11 mouse cellular contexts compared by ENCODE assay signal in genomic region chr8:110917415-110917814, GRCm38 (mm10).
DNase-seq lines count a peak whose midpoint lies in the region.
"Had no signal": no experiment of that assay in that cellular context is flagged by ENCODE, and none has a peak within 500 bp of the region (broad histone marks: within the 10 kb centered on the region; RNA-seq: fewer than 3 reads in every experiment).

No protein-coding gene starts in this region.

- DNase-seq in cerebellum, adult 18-20 months, result peak; percentile 32 to 45
- no peak for DNase-seq in cerebellum, adult 11-12 months
- DNase-seq in right cerebral cortex, postnatal 14 days, result peak; percentile 40
- DNase-seq in right cerebral cortex, postnatal 4 days, result no peak
- peak; percentile 84 for DNase-seq in kidney, adult 18-20 months
- DNase-seq in splenic B cell, adult 2 months (ENCODE audit: low read depth, low spot score), result peak; percentile 21
- no peak for DNase-seq in frontal cortex, postnatal 10 days (ENCODE audit: low spot score in 2 of 2)
- no peak for DNase-seq in right cerebral cortex, adult 18-20 months
- DNase-seq: heart, adult 11 months had no signal

- no peaks in the 10 kb centered on the region; the same call in 1 of the 2 replicates for H3K27me3 ChIP-seq in splenic B cell, adult 2 months (ENCODE audit: control insufficient read depth, insufficient read depth, low read length, poor library complexity, severe bottlenecking)
- H3K27me3 ChIP-seq: forebrain, embryonic 12.5 days; liver, embryonic 15.5 days had no signal

- no peaks in the 10 kb centered on the region for H3K36me3 ChIP-seq in splenic B cell, adult 2 months (ENCODE audit: control insufficient read depth, insufficient read depth, low read length, poor library complexity, severe bottlenecking)

Comparison
In these comparisons a context has a peak if more than half of its experiments do, and no peak if none do; other contexts are left out.
1. DNase-seq: peak in cerebellum, adult 18-20 months (2 of 2), right cerebral cortex, postnatal 14 days (single experiment), kidney, adult 18-20 months (single experiment) and splenic B cell, adult 2 months (single experiment); none in cerebellum, adult 11-12 months (single experiment), right cerebral cortex, postnatal 4 days (single experiment), frontal cortex, postnatal 10 days (0 of 2) and right cerebral cortex, adult 18-20 months (single experiment).